Mouse (Mus musculus): ENCODE measurements around the gene Fsd1. TPM values are rescaled to one million over a fixed set of nuclear protein-coding genes. Genes with fewer than 3 reads are reported as not detected.

Gene Fsd1
- polyA plus RNA-seq, 1 experiment from 2014 or later = 106 TPM

DNA sequence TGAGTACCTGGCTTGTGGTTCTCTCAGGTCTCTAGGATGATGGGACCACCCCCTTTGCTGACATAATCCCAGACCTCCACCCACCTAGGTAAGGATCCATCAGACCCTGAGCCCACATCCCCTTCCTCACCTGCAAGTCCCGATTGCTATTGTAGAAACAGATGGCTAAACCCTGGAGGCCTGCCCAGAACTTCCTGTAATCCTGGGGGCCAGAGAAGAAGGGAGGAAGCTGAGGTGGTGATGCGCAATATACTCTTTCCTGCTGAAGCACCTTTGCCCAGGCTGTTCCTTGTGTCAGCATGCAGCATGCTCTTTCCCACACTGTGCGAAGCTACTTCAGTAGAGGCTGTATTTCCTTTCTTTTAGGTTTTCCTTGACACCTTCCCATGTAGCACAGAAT is 16.7 kb downstream of the Fsd1 start:
- no peaks in the 10 kb centered on the region for H3K9me3 ChIP-seq (replicated peaks; ENCODE audit: control insufficient read depth, low read length)
- H3K4me1 ChIP-seq (ENCODE audit: control insufficient read depth, insufficient read depth, low read length) = peaks cover 4% of the 10 kb centered on the region; the same call in 1 of the 2 replicates
- no peak overlapping the region for H3K4me2 ChIP-seq (ENCODE audit: low read length)
- H3K27ac ChIP-seq (ENCODE audit: low read depth, low read length) = no peak overlapping the region
- peaks cover 12% of the 10 kb centered on the region for H3K27me3 ChIP-seq (replicated peaks; ENCODE audit: control insufficient read depth, insufficient read depth, low read length)
- no peaks in the 10 kb centered on the region for H3K36me3 ChIP-seq (ENCODE audit: control insufficient read depth, insufficient read depth, low read length)
- WGBS = 88% methylated on average over 3 of the region's 3 CpGs
- no peak overlapping the region for H3K4me3 ChIP-seq (ENCODE audit: low read depth, low read length)
- H3K9ac ChIP-seq (ENCODE audit: low read length) = no peak overlapping the region
- DNase-seq (ENCODE audit: low spot score) (no peak), ATAC-seq (no peak)

DNA sequence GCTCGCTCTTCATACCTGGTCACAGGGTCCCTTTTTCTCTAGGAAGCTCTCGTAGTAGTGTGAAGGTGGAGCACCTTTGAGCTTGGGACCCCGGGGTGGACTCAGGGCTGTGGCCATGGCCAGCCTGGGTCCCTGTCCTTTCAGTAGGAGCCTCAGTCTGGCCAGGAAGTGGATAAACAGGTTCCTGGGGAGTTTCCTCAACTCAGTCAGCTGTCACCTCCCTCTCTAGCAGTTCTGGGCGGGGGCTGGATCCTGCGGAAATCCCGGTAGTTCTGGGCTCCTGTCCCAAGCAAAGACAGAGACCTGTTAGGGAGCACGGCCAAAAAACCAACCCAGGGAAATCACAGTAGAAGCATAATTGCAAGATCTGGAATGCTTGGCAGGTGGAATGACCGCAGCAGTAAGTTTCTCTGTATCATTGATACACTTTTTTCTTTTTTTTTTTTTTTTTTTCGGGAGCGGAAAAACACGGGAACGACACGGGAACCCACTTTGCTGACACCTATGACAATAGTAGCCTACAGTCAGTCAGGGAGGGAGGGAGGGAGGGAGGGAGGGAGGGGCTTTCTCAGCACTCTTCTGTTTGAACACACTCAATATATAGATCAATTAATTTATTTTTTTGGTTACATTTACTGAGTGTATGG is 19.2 kb downstream of the Fsd1 start, which contains the start of the genes Stap2 and Mpnd:
Gene Stap2 (minus strand): TSS at position 170 of the 647 bp plus-strand sequence.
Gene Mpnd (plus strand): TSS at position 297 of the 647 bp plus-strand sequence.
- Histone ChIP-seq H3K27ac (ENCODE audit: low read depth, low read length) (no peak within 1 kb of the TSS), H3K36me3 (ENCODE audit: control insufficient read depth, insufficient read depth, low read length) (no peaks in the 10 kb centered on the region), H3K9me3 (replicated peaks; ENCODE audit: control insufficient read depth, low read length) (no peaks in the 10 kb centered on the region), H3K4me1 (ENCODE audit: control insufficient read depth, insufficient read depth, low read length) (peaks cover 12% of the 10 kb centered on the region), H3K4me3 (ENCODE audit: low read depth, low read length) (no peak within 1 kb of the TSS), H3K9ac (ENCODE audit: low read length) (no peak within 1 kb of the TSS), H3K4me2 (ENCODE audit: low read length) (no peak within 1 kb of the TSS), H3K27me3 (replicated peaks; ENCODE audit: control insufficient read depth, insufficient read depth, low read length) (peaks cover 7% of the 10 kb centered on the region; the same call in 1 of the 2 replicates)
- 57% methylated on average over 13 of the region's 13 CpGs for WGBS
- ATAC-seq (no peak), DNase-seq (ENCODE audit: low spot score) (peak; percentile 58)

DNA sequence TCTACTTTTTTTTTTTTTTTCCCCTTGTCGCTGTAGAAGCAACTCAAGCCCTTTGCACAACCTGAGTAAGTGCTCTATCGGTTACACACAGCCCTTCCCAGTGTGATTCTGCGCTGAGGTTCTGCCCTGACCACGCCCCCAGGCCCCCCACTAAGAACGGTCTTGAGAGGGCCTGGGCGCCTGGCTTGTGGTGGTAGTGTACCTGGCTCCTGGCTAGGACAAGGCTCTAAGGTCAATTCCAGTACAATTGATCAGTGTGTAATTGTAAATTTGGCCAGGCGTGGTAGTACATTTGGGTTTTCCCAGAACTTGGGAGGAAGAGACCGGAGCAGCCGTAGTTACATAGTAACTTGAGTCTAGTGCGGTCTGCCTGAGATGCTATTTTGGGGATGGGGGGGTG is 20.6 kb downstream of the Fsd1 start:
- no peak overlapping the region for H3K4me2 ChIP-seq (ENCODE audit: low read length)
- no peak overlapping the region for H3K27ac ChIP-seq (ENCODE audit: low read depth, low read length)
- H3K4me3 ChIP-seq (ENCODE audit: low read depth, low read length) = no peak overlapping the region
- H3K36me3 ChIP-seq (ENCODE audit: control insufficient read depth, insufficient read depth, low read length) = peaks cover 12% of the 10 kb centered on the region
- 43% methylated on average over 10 of the region's 10 CpGs for WGBS
- no peak for ATAC-seq
- no peak for DNase-seq (ENCODE audit: low spot score)
- no peak overlapping the region for H3K9ac ChIP-seq (ENCODE audit: low read length)
- H3K4me1 ChIP-seq (ENCODE audit: control insufficient read depth, insufficient read depth, low read length) = peaks cover 15% of the 10 kb centered on the region
- H3K27me3 ChIP-seq (replicated peaks; ENCODE audit: control insufficient read depth, insufficient read depth, low read length) = 0 out of 2 replicates have a peak, but pooled peaks cover 4% of the 10 kb centered on the region
- no peaks in the 10 kb centered on the region for H3K9me3 ChIP-seq (replicated peaks; ENCODE audit: control insufficient read depth, low read length)

DNA sequence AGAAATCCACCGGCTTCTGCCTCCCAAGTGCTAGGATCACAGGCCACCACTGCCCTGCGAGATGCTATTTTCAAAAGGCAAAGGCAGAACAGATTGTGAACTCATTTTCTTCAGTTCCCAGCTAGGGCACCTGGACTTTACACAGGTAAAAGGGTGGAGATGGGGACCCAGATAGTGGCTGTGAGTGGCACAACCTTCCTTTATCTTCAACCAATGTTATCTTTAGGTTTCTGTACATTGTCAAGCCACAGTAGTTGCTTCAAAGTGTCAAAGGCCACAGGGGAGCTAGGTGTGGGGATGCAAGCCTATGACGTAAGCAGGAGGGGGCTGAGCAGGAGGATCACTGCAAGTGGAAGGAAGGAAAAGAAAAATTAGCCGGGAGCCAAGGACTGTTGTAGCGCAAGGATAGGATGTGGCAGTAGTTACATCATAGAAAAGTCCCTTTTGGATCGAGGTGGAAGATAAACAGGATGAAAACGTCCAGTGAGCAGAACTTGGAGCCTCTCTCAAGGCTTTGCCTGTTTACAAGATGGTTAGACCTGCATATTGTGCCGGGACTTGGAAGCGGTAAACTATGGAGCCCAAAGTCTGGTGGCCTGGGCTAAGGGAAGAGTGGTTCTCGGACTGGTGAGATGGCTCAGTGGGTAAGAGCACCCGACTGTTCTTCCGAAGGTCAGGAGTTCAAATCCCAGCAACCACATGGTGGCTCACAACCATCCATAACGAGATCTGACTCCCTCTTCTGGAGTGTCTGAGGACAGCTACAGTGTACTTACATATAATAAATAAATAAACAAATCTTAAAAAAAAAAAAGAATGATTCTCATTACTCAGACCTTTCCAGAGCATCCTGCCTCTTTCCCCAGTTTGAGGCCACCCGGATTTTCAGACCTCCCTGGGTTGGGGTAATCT is 21.4 kb downstream of the Fsd1 start:
- Histone ChIP-seq H3K9ac (ENCODE audit: low read length) (peak overlapping the region; percentile 36), H3K36me3 (ENCODE audit: control insufficient read depth, insufficient read depth, low read length) (peaks cover 19% of the 10 kb centered on the region), H3K27ac (ENCODE audit: low read depth, low read length) (peak overlapping the region; percentile 94), H3K4me1 (ENCODE audit: control insufficient read depth, insufficient read depth, low read length) (peaks cover 15% of the 10 kb centered on the region), H3K4me3 (ENCODE audit: low read depth, low read length) (peak overlapping the region; percentile 82), H3K9me3 (replicated peaks; ENCODE audit: control insufficient read depth, low read length) (no peaks in the 10 kb centered on the region), H3K4me2 (ENCODE audit: low read length) (peak overlapping the region; percentile 100), H3K27me3 (replicated peaks; ENCODE audit: control insufficient read depth, insufficient read depth, low read length) (0 out of 2 replicates have a peak, but pooled peaks cover 4% of the 10 kb centered on the region)
- ATAC-seq = no peak
- WGBS = 36% methylated on average over 13 of the region's 14 CpGs
- DNase-seq (ENCODE audit: low spot score) = no peak

DNA sequence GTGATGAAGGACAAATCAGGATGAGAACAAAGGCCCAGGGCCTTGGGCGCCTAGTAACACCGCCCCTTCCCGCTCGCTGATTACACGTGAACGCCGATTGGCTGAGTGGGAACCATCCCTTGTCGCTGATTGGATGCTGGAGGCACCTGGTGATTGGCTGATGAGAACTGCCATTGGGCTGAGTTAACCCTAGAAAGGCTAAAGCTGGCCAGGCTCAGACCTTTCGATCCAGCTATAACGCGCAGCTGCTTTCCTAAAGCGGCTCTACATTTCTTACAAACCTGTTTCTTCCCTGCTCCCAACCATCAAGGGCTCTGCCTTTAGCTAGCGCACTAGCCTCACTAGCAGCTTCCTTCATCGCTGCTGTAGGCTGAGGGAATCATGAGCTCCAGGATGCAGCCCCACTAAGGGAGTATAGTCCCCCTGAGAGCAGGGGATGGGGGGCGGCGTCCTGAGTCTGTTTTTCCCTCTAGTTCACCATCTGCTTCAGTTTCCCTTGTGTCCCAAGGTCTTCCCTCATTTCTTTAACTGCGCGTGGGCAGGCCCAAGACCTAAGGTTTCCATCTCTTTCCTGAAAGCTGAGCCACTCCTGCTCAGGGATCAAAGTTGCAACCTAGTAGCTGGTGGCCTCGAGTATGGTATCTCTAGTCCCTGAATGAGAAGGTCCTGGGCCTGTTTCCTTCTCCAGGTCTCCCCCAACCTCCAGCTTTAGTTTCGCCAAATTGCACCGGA is 22.2 kb downstream of the Fsd1 start:
- peak; percentile 99 for DNase-seq (ENCODE audit: low spot score)
- peak overlapping the region; percentile 100 for H3K4me2 ChIP-seq (ENCODE audit: low read length)
- peaks cover 15% of the 10 kb centered on the region for H3K4me1 ChIP-seq (ENCODE audit: control insufficient read depth, insufficient read depth, low read length)
- H3K27ac ChIP-seq (ENCODE audit: low read depth, low read length) = peak overlapping the region; percentile 94
- no peaks in the 10 kb centered on the region for H3K9me3 ChIP-seq (replicated peaks; ENCODE audit: control insufficient read depth, low read length)
- WGBS = 0% methylated on average over 21 of the region's 21 CpGs
- H3K9ac ChIP-seq (ENCODE audit: low read length) = peak overlapping the region; percentile 87
- H3K4me3 ChIP-seq (ENCODE audit: low read depth, low read length) = peak overlapping the region; percentile 82
- ATAC-seq = peak; percentile 93
- H3K36me3 ChIP-seq (ENCODE audit: control insufficient read depth, insufficient read depth, low read length) = peaks cover 25% of the 10 kb centered on the region
- H3K27me3 ChIP-seq (replicated peaks; ENCODE audit: control insufficient read depth, insufficient read depth, low read length) = 0 out of 2 replicates have a peak, but pooled peaks cover 4% of the 10 kb centered on the region

DNA sequence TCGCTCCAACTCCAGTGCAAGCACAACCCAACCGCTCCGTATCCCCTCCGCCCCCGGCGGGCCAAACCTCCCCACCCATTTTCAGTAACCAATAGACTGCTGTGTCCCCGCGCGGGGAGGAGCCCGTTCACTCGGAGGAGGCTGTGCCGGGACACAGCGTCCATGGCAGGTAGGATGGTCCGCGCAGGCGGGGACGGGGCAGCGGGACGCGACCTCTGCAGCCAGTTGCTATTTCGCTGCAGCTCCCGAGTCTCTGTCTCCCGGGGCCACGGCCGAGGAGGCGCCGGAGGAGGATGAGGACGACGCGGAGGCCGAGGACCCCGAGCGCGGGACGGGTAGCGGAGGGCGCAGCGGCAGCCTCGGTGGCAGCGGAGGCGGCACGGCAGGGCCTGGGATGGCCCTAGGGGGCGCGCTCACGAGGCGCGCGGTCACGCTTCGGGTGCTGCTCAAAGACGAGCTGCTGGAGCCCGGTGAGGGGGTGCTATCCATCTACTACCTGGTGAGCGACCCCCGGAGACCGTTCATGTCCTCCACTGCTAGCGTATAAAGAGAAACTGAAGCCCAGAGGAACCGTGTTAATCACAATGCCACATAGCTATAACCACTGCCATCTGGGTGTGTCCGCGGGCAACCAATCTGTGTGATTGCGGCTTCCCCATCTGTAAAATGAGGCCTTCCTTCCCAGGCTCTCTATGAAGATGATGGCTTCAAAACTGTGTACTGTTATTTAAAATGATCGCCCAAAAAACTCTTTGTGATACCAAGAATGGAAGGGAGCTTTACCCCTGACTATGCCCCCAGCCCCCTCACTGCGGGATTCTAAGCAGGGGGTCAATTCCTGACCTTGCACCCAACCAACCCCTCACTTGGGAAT is 23.0 kb downstream of the Fsd1 start:
- Histone ChIP-seq H3K27me3 (replicated peaks; ENCODE audit: control insufficient read depth, insufficient read depth, low read length) (0 out of 2 replicates have a peak, but pooled peaks cover 4% of the 10 kb centered on the region), H3K36me3 (ENCODE audit: control insufficient read depth, insufficient read depth, low read length) (peaks cover 33% of the 10 kb centered on the region), H3K4me3 (ENCODE audit: low read depth, low read length) (peak overlapping the region; percentile 82), H3K4me1 (ENCODE audit: control insufficient read depth, insufficient read depth, low read length) (peaks cover 15% of the 10 kb centered on the region), H3K27ac (ENCODE audit: low read depth, low read length) (peak overlapping the region; percentile 94), H3K9ac (ENCODE audit: low read length) (peak overlapping the region; percentile 87), H3K4me2 (ENCODE audit: low read length) (peak overlapping the region; percentile 100), H3K9me3 (replicated peaks; ENCODE audit: control insufficient read depth, low read length) (no peaks in the 10 kb centered on the region)
- peak; percentile 92 for ATAC-seq
- under 1% methylated on average over 61 of the region's 62 CpGs for WGBS
- DNase-seq (ENCODE audit: low spot score) = peak; percentile 95

DNA sequence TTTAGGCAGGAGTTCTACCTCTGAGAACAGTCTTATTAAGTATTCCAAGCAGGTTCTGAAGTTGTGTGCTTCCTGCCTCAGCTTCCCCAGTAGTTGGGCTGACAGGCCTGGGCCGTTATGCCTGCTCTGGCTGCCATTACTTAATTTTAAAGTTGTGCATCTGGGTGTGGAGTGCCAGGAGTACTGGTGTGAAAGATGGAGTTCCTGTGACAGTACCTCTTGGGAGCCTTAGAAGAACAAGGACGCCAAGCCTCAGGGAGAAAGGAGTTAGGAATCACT is 23.6 kb downstream of the Fsd1 start:
- Histone ChIP-seq H3K27me3 (replicated peaks; ENCODE audit: control insufficient read depth, insufficient read depth, low read length) (0 out of 2 replicates have a peak, but pooled peaks cover 4% of the 10 kb centered on the region), H3K36me3 (ENCODE audit: control insufficient read depth, insufficient read depth, low read length) (peaks cover 37% of the 10 kb centered on the region), H3K4me2 (ENCODE audit: low read length) (peak overlapping the region; percentile 100), H3K4me3 (ENCODE audit: low read depth, low read length) (peak overlapping the region; percentile 82), H3K4me1 (ENCODE audit: control insufficient read depth, insufficient read depth, low read length) (peaks cover 15% of the 10 kb centered on the region), H3K9ac (ENCODE audit: low read length) (peak overlapping the region; percentile 87), H3K9me3 (replicated peaks; ENCODE audit: control insufficient read depth, low read length) (no peaks in the 10 kb centered on the region), H3K27ac (ENCODE audit: low read depth, low read length) (peak overlapping the region; percentile 94; the same call in 1 of the 2 replicates)
- DNase-seq (ENCODE audit: low spot score) (no peak), ATAC-seq (no peak)
- 45% methylated on average over 2 of the region's 2 CpGs for WGBS

DNA sequence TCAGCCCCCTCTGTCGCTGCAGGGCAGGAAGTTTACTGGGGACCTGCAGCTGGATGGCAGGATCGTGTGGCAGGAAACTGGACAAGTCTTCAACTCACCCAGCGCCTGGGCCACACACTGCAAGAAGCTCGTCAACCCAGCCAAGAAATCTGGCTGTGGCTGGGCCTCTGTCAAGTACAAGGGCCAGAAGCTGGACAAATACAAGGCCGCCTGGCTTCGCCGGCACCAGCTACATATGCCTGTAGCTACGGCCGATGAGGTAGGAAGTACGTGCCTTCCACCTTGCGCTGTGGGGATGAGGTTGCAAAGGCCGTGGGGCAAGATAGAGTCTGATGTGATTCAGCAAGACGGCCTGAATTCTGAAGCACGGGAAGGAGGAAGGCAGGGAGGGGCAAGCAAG is 23.9 kb downstream of the Fsd1 start:
- Histone ChIP-seq H3K4me3 (ENCODE audit: low read depth, low read length) (peak overlapping the region; percentile 82), H3K9ac (ENCODE audit: low read length) (peak overlapping the region; percentile 87), H3K27ac (ENCODE audit: low read depth, low read length) (no peak overlapping the region), H3K9me3 (replicated peaks; ENCODE audit: control insufficient read depth, low read length) (no peaks in the 10 kb centered on the region), H3K36me3 (ENCODE audit: control insufficient read depth, insufficient read depth, low read length) (peaks cover 41% of the 10 kb centered on the region), H3K27me3 (replicated peaks; ENCODE audit: control insufficient read depth, insufficient read depth, low read length) (0 out of 2 replicates have a peak, but pooled peaks cover 4% of the 10 kb centered on the region), H3K4me1 (ENCODE audit: control insufficient read depth, insufficient read depth, low read length) (peaks cover 15% of the 10 kb centered on the region), H3K4me2 (ENCODE audit: low read length) (peak overlapping the region; percentile 100)
- DNase-seq (ENCODE audit: low spot score) = no peak
- 70% methylated on average over 14 of the region's 14 CpGs for WGBS
- no peak for ATAC-seq
